Comparison of ENCODE assay signal across 9 mouse cellular contexts in genomic region chr6:88147411-88148003, GRCm38 (mm10). TPM values are rescaled to one million over a fixed set of nuclear protein-coding genes. Genes with fewer than 3 reads are reported as not detected.
A peak's percentile ranks its signal among the peaks of the same experiment; 100 is the strongest.
DNase-seq lines count a peak whose midpoint lies in the region; ATAC-seq and TF ChIP-seq lines count a peak whose summit lies in the region.
"Had no signal": no experiment of that assay in that cellular context is flagged by ENCODE, and none has a peak within 500 bp of the region (broad histone marks: within the 10 kb centered on the region; RNA-seq: fewer than 3 reads in every experiment).

No protein-coding gene starts in this region.

- DNase-seq in cerebellum, adult 11-12 months, result peak; percentile 10
- DNase-seq in cerebellum, adult 9-10 months, result no peak
- DNase-seq in midbrain, postnatal 0 days (ENCODE audit: low spot score), result peak; percentile 14
- DNase-seq in midbrain, embryonic 14.5 days, result no peak
- DNase-seq in heart, postnatal 25 days (ENCODE audit: low spot score), result peak; percentile 59
- peak; percentile 85 to 90 for DNase-seq in lung, adult 18-20 months
- no peak for DNase-seq in Muller cell, postnatal 12 days (ENCODE audit: inconsistent ontology term)
- DNase-seq in thymus, postnatal 4 days, result no peak

- H3K9ac ChIP-seq in midbrain, postnatal 0 days (replicated peaks; ENCODE audit: low read length, poor library complexity, severe bottlenecking), result no peak overlapping the region
- H3K9ac ChIP-seq in midbrain, embryonic 14.5 days (replicated peaks; ENCODE audit: low read length), result no peak overlapping the region
- H3K9ac ChIP-seq: neural tube, embryonic 12.5 days had no signal

- H3K4me3 ChIP-seq in midbrain, postnatal 0 days (ENCODE audit: low read depth, low read length), result no peak overlapping the region
- H3K4me3 ChIP-seq in midbrain, embryonic 14.5 days (replicated peaks; ENCODE audit: low read depth, low read length), result no peak overlapping the region
- H3K4me3 ChIP-seq: neural tube, embryonic 12.5 days had no signal

- H3K9me3 ChIP-seq in midbrain, postnatal 0 days (ENCODE audit: low read length), result no peaks in the 10 kb centered on the region
- no peaks in the 10 kb centered on the region for H3K9me3 ChIP-seq in midbrain, embryonic 14.5 days (ENCODE audit: control insufficient read depth, low read length)
- H3K9me3 ChIP-seq: neural tube, embryonic 12.5 days had no signal

- H3K4me1 ChIP-seq in midbrain, postnatal 0 days (ENCODE audit: insufficient read depth, low read length), result no peaks in the 10 kb centered on the region
- no peaks in the 10 kb centered on the region for H3K4me1 ChIP-seq in midbrain, embryonic 14.5 days (ENCODE audit: control insufficient read depth, insufficient read depth, low read length)
- H3K4me1 ChIP-seq: neural tube, embryonic 12.5 days had no signal

- H3K36me3 ChIP-seq in midbrain, postnatal 0 days (ENCODE audit: insufficient read depth, low read length), result no peaks in the 10 kb centered on the region
- no peaks in the 10 kb centered on the region for H3K36me3 ChIP-seq in midbrain, embryonic 14.5 days (ENCODE audit: control insufficient read depth, insufficient read depth, low read length)
- H3K36me3 ChIP-seq: neural tube, embryonic 12.5 days had no signal

- intact Hi-C loops in heart, postnatal 25 days (cut with DNase I), result loop anchor here (1.0 kb wide), 1 partner anchor 13 kb away; no protein-coding TSS in a partner anchor

- no peak overlapping the region for H3K4me2 ChIP-seq in midbrain, postnatal 0 days (ENCODE audit: low read depth, low read length, poor library complexity, severe bottlenecking)
- no peak overlapping the region for H3K4me2 ChIP-seq in midbrain, embryonic 14.5 days (ENCODE audit: low read length)
- H3K4me2 ChIP-seq: neural tube, embryonic 12.5 days had no signal

- no peaks in the 10 kb centered on the region for H3K27me3 ChIP-seq in midbrain, postnatal 0 days (ENCODE audit: insufficient read depth, low read length)
- no peaks in the 10 kb centered on the region for H3K27me3 ChIP-seq in midbrain, embryonic 14.5 days (ENCODE audit: control insufficient read depth, insufficient read depth, low read length)
- H3K27me3 ChIP-seq: neural tube, embryonic 12.5 days had no signal

- no peak for TF ChIP-seq CTCF in midbrain, postnatal 0 days (IDR thresholded peaks at IDR 0.05)

- no peak overlapping the region for H3K27ac ChIP-seq in midbrain, postnatal 0 days (ENCODE audit: low read depth, low read length)
- no peak overlapping the region for H3K27ac ChIP-seq in midbrain, embryonic 14.5 days (replicated peaks; ENCODE audit: low read depth, low read length)
- H3K27ac ChIP-seq: neural tube, embryonic 12.5 days had no signal

- no peak for ATAC-seq in midbrain, postnatal 0 days (ENCODE audit: low FRiP score)
- ATAC-seq in midbrain, embryonic 14.5 days (ENCODE audit: low FRiP score, low TSS enrichment), result no peak

- 67% methylated on average over 16 of the region's 16 CpGs for WGBS in midbrain, postnatal 0 days
- WGBS in midbrain, embryonic 14.5 days, result 78% methylated on average over 16 of the region's 16 CpGs

RNA-seq across cellular contexts. Expression of gene Gata2, which starts 46.2 kb away (rescaled TPM):
- total RNA-seq in midbrain, postnatal 0 days (2014; rRNA removed), result 9.2 and 19.3 TPM in 2 replicates
- 17.2 and 18.5 TPM in 2 replicates for polyA plus RNA-seq in midbrain, postnatal 0 days (2015; fragmentation: Nextera tagmentation; extraction: Ambion mirVana)
- polyA plus RNA-seq in midbrain, embryonic 14.5 days (2014; fragmentation: Nextera tagmentation; extraction: Ambion mirVana), result 15.4 and 23.0 TPM in 2 replicates
- 10 to 100 TPM; 17.0 to 19.8 TPM for total RNA-seq in heart, postnatal 25 days (2021)

Comparison
In these comparisons a context has a peak if more than half of its experiments do, and no peak if none do; other contexts are left out.
1. DNase-seq: peak in cerebellum, adult 11-12 months (single experiment), midbrain, postnatal 0 days (single experiment), heart, postnatal 25 days (single experiment) and lung, adult 18-20 months (2 of 2); none in cerebellum, adult 9-10 months (single experiment), midbrain, embryonic 14.5 days (single experiment), Muller cell, postnatal 12 days (single experiment) and thymus, postnatal 4 days (single experiment).